Mouse (Mus musculus): ENCODE measurements around the gene Pde4b.

Pde4b gene

GRCm38 (mm10) chr4:102506376-102507280 is 419.3 kb downstream of the Pde4b start:
- no peak for DNase-seq (ENCODE audit: low read depth, low spot score)

- DNase-seq (ENCODE audit: low read depth, low spot score), result no peak
These were observed 420.0 kb downstream of the Pde4b start for GRCm38 (mm10) chr4:102507344-102507743.

GRCm38 (mm10) chr4:102507753-102508152 is 420.4 kb downstream of the Pde4b start:
- DNase-seq (ENCODE audit: low read depth, low spot score), result no peak

GRCm38 (mm10) chr4:102510061-102510460 is 422.7 kb downstream of the Pde4b start:
- no peak for DNase-seq (ENCODE audit: low read depth, low spot score)

GRCm38 (mm10) chr4:102510939-102511391 is 423.6 kb downstream of the Pde4b start:
- no peak for DNase-seq (ENCODE audit: low read depth, low spot score)

GRCm38 (mm10) chr4:102511511-102511910 is 424.2 kb downstream of the Pde4b start:
- DNase-seq (ENCODE audit: low read depth, low spot score), result no peak

- no peak for DNase-seq (ENCODE audit: low read depth, low spot score)
These were observed 425.6 kb downstream of the Pde4b start for GRCm38 (mm10) chr4:102512940-102513339.

GRCm38 (mm10) chr4:102513514-102513913 is 426.2 kb downstream of the Pde4b start:
- no peak for DNase-seq (ENCODE audit: low read depth, low spot score)

- no peak for DNase-seq (ENCODE audit: low read depth, low spot score)
These were observed 427.9 kb downstream of the Pde4b start for GRCm38 (mm10) chr4:102514972-102515835.

GRCm38 (mm10) chr4:102516395-102516794 is 429.1 kb downstream of the Pde4b start:
- DNase-seq (ENCODE audit: low read depth, low spot score), result no peak

- no peak for DNase-seq (ENCODE audit: low read depth, low spot score)
These were observed 429.8 kb downstream of the Pde4b start for GRCm38 (mm10) chr4:102516982-102517630.

- no peak for DNase-seq (ENCODE audit: low read depth, low spot score)
These were observed 430.3 kb downstream of the Pde4b start for GRCm38 (mm10) chr4:102517653-102518052.

GRCm38 (mm10) chr4:102518341-102518740 is 431.0 kb downstream of the Pde4b start:
- no peak for DNase-seq (ENCODE audit: low read depth, low spot score)

GRCm38 (mm10) chr4:102520669-102521261 is 433.4 kb downstream of the Pde4b start:
- DNase-seq (ENCODE audit: low read depth, low spot score), result no peak

GRCm38 (mm10) chr4:102521434-102521833 is 434.1 kb downstream of the Pde4b start:
- DNase-seq (ENCODE audit: low read depth, low spot score), result no peak

GRCm38 (mm10) chr4:102527361-102527760 is 440.0 kb downstream of the Pde4b start:
- no peak for DNase-seq (ENCODE audit: low read depth, low spot score)

- DNase-seq (ENCODE audit: low read depth, low spot score), result no peak
These were observed 443.5 kb downstream of the Pde4b start for GRCm38 (mm10) chr4:102530797-102531196.

GRCm38 (mm10) chr4:102531729-102532128 is 444.4 kb downstream of the Pde4b start:
- DNase-seq (ENCODE audit: low read depth, low spot score), result no peak

GRCm38 (mm10) chr4:102533183-102534048 is 446.1 kb downstream of the Pde4b start:
- no peak for DNase-seq (ENCODE audit: low read depth, low spot score)

GRCm38 (mm10) chr4:102534049-102534730 is 446.8 kb downstream of the Pde4b start:
- no peak for DNase-seq (ENCODE audit: low read depth, low spot score)
